Mouse (Mus musculus) cerebellum, adult 9-10 months (tissue): ENCODE measurements around the gene Adgrv1.

ENCODE experiments used
- DNase-seq: peaks from one replicate; pipeline ENCODE4 v3.0.0; 2022

The Adgrv1 gene

DNA sequence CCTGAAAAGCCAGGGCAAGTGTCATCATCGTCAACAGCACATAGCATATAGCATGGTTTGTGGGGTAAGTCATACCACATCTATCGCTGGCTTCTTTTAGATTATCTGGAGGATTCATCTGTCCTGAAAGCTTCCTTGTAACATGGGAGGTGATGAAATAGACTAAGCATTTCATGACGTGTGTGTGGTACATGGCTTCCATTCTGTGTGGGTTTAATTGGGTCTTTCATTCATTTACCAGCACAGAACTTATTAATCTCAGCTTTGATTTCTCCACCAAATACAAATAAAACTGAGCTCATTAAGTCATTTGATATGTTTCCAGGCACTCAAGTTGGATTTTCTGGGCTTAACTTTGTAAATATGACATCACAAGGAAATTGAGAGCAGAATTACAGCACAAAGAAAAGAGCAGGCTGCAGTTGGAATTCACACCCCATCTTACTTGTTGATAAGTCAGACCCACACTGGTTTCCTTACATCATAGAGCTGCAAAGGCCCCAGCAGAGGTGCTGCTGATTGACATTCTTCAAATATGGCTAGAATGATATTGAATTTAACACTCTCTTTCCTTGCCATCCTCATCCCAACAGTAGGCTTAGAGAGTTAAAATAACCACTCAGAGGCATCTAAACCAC lies 396.1 kb downstream of the Adgrv1 start:
- no peak for DNase-seq

DNA sequence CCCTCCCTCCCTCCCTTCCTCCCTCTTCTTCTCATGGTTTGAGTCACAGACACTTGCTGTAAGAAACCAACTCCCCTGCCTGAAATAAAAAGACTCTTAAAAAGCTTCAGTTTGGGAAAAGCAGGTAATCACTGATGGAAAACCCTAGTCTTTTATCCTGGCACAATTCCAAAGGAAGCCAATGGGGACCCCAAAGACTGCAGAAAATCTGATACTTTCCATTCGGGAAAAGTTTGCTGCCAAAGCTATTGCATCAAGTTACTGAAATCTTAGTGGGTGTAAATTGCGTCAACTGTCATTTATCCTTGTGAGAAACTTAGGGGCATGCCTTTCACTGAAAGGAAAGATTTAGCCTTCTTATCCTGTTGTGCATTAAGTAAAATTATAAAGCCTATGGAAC lies 398.9 kb downstream of the Adgrv1 start:
- no peak for DNase-seq

DNA sequence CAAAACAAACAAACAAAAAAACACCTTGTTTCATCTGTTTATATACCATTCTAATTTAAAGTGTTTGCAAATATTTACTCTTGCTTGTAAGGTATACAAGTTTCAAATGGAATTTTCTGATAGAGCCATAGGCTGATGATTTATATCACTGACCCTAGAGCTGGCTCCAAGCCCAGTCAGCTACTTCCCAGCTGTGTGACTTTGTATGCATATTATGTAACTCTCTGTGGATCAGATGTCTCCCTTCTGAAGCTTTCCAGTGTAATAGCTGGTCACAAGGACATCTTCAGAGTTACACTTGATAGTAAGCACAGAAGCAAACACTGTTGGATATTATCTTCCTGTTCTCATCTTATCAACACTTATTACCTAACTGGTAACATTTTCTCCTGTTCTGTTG lies 400.1 kb downstream of the Adgrv1 start:
- no peak for DNase-seq

DNA sequence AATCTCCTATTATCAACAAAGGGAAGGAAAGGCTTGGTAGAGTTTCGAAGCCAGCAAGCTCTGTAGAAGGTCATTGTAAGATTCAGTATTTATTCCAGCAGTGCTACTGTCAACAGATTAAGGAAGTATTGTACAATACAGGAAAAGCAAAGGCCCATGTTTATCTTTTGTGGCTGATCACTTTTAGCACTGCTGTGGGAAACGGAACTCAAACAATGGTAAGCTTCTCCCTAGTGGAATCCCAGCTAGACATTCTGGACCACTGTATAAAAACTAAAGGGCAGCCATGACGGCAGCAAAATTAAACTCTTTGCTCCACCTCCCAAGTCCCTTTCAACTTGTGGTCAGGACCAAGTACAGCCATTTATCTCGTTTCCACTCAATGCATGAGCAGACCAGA lies 402.8 kb downstream of the Adgrv1 start:
- no peak for DNase-seq

DNA sequence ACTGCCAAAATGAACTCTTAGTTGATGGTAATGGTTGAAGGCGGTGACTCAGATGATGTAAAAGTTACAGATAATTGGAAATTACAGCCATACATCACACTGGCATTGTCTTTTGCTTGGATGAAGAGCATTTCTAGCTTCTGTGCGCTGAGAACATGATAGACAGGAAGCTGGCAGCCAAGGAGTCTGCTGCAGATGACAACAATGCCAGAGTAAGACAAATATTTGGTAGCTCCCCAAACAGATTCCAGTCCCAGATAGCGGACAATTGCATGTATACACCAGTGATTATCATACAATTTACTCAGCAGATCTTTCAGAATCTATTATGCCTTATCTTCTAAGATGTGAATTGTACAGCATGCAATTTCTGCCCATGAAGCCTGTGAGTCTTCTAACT lies 409.2 kb downstream of the Adgrv1 start:
- no peak for DNase-seq

DNA sequence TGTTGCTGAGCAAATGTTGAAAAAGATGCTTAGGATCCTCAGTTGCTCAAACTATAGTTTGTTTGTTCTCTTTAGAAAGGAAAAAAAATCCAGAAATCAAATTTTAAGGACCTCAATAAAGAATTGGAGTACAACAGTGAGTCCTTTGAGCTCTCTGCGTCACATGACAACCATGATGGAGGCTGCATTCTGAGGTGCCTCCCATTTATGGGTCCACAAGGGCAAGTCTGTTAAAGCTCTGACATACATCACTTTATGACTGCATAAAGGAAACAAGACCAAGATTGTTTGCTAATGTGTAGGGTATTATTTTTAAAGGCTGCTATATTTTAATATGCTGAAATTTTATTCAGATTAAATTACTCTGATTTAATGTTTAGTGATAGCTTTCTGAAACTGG lies 410.6 kb downstream of the Adgrv1 start:
- no peak for DNase-seq

DNA sequence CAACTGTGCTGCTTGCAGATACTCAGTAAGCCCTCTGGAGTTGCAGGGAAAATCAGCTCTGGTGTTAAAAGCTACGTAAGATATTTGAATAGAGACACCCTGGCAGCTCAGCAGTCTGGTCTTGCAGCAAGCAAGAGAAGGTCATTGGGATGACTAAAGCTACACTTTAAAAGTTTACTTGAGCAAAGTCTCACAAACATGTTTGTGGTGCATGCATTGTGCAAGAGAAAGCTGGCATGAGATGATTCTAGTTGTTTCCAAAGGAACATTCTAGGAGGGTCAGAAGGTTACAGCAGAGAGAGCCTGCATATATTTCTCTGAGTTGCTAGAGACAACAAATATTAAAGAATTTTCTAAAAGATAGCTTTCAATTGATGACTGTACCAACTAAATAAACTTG lies 421.5 kb downstream of the Adgrv1 start:
- no peak for DNase-seq

DNA sequence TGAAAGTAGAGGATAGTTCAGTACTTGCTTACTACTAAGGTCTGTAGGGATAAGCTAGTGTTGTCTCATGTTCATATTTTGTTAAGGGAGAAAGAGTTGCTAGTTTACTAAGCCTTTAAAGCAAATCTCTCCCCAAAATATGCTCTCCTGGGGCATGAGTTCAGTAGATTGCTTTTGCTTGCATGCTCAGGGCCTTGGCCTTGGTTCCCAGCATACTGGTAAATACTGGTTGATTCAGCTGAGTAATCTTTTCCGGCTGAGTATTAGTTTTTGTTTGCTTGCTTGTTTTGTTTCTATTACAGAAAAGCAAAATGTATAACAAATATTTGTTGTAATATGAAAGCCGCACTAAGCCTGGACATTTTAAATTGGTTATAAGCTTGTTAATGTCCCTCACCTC lies 422.4 kb downstream of the Adgrv1 start:
- DNase-seq, result no peak

DNA sequence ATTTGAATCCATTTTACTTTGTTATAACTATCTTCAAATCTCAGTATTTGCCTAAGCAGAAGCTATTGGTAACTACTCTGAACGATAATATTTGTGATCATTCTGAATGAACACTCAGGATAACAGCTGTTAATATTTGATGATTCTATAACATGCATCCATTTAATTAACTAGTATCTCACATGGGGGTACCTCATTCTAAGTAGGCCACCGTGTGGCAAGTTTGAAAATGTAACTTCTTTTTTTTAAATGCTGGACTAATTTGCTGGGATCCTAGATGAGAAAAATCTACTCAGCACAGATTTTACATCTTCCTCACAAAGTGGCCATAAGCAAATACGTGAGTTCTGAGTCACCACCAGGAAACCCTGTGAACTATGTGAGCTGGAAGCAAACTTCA lies 423.1 kb downstream of the Adgrv1 start:
- DNase-seq, result no peak

DNA sequence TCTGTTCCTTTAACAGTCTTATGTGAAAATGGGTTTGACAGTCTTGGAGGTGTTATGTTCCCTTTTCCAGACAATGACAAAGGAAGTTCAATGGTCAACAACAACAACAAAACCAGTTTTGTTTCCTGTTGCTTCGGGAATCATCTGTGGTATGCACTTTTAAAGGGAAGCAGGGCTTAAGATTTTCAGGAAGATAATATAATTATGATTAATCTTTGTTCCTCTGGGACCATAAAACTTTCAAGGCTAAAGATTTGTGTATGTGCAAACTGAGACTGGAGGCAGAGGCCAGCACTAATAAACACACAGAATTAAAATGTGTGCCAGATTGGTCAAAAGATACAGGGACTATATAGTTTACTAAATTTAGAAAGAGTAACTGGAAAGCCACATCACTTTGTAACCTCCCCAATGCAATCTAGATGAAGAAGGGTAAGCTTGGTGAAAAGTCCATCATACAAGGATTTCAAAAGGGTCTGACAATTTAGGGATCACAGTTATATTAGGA lies 424.8 kb downstream of the Adgrv1 start:
- DNase-seq, result no peak

DNA sequence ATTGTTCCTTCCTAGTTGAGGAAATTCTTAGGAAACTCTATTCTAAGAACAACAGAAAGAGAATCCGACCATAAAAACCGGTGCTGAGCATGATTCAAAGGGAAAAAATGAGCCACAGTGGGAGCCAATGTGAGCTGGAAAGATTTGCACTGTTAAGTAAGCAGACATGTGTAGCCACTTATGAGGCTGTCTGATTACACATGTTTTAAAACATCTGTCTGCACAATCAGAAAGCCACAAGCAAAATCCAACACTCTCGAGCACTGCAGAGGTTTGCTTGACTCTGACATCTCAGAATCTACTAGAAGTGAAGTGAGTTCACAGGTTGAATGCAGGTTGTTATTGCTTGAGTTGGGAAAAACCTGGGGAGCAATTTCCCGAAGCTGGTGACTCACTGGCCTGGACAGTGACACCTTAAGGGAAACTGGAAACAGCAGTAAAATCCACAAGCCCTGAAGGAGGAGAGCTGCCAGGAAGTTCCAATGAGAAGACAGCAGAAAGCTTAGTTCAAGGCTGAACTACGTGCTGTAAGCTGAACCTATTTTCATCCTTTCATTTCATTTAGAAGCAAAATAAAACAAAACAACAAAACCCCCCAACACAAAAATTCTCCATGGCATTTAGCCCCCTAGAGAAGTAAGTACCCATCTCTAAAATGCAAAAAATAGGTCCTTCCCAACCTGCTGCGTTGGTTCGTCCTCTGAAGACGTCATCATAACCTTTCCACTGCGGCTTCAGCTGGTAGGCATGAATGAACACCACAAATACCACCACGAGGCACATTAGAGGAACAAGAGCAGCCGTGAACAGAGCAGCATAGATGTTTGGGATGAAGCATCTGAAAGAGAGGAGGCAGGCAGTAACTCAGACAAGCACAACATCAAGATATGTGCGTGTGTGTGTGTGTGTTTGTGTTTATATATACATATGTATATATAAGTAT lies 450.7 kb downstream of the Adgrv1 start:
- DNase-seq, result no peak

DNA sequence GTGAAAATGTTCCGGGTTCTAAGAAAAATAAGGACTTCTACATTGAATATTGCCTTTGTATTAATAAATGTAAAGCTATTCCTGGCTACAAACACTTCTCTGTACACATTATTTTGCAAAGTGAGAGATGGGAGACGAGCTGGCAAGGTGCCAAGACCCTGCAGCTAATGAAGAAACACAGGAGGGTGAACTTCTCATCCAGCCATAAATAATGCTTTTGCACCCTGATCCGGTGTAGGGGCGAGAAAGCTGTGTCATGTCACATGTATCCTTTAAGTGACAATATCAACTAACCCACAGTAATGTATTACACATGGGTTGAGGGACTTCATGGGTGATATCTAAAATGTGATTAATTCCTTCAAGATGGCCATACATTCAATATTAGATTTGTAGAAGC lies 451.5 kb downstream of the Adgrv1 start:
- DNase-seq, result no peak

DNA sequence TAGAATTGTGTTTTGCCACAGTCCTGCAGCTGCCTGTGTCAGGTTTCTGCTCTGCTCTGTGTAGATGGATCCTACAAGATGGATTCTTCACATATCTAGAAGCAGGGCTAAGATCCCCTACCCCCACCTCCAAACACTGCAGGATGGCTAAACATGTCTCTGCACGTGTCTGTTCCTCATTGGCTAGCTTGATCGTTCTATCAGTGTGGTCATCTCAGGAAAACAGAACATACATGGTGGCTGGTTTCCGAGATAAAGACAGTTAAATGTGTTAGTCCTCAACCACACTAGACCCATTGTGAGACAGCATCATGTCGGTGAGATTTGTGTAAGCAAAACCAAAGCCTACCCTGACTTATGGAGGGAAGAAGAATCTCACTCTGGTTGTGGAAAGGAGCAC lies 456.1 kb downstream of the Adgrv1 start:
- DNase-seq, result no peak

DNA sequence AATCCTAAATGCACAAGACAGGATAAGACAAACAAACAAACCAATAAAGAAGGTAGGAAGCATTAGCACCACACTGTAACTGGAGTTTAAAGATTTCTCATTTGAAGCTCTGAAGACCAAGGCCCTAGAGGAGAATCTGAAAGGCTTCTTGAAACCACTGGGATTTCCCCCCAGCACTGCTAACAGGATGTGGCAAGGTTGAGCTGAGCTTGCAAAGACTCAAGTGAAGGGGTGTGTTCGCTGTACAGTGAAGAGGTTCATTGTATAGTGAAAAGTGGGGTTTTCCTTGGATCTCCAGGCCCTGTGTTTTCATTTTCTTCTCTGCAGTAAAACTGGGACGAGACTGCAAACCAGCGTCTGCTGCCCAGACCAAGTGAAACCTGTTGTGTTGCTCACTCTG lies 456.9 kb downstream of the Adgrv1 start:
- DNase-seq, result no peak

DNA sequence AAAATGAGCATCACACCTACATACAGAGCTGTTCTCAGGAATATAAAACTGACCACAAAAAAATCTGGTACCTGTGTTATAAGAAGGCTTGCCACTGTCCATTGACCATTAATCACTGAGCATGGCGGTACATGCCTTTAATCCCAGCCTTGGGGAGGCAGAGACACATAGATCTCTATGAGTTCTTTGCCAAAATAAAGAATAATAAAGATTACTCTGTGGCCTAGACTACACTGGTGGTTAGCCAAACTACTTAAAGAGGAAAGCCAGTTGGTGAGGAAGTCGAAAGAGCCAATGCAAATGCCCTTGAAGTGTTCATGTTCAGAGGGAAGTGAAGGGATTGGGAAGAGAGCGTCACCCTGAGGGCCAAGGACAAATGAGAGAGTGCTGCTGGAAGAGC lies 461.8 kb downstream of the Adgrv1 start:
- no peak for DNase-seq

DNA sequence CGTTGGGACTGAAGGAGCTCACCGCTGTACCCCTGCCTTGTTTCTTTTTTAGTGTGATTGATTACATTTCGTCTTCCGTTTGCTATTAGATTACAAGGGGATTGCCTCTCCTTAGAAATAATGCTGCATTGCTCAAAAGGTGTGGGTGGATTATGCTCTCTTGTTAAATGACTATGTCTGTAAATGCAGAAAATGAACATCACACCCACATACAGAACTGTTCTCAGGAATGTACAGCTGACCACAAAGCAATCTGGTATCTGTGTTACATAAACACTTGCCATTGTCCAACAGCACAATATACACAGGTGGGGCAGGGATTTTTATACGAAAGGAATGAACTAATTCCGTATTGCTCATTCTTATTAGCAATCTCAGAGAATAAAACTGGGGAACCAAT lies 465.5 kb downstream of the Adgrv1 start:
- no peak for DNase-seq

DNA sequence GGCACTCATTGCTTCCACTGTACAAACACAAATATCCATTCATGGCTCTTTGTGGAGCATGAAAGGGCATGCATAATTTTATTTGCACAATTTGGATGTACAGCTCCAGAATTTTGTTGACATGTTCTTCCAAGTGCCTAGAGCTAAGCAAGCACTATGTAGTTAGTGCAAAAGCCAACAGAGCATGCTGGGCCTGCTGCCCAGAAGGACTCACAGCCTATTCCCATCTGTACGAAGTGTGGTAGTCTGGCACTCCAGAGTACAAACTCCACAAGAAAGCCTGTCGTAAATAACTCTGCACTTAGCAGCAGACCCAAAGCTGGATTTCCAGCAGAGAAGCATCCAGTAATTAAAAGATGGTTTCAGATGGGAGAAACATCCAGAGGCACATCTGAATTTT lies 473.1 kb downstream of the Adgrv1 start:
- DNase-seq, result no peak

DNA sequence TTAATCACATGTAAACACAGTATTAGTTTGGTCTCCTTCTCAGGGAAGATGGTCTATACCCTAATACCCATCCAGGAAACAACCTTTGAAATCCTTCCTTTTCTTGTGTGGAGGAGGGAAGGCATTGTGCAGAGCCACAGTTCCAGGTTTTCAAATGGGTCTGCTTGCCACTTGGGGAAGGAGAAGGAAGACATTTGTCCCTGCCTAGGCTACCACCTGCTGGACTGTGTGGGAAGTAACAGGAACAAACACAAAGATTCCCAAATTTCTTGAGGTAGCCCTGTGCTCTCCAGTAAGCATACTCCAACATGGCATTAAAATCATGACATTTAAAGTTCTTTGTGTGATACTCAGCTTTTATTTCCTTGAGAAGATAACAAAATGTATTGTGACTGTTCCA lies 477.6 kb downstream of the Adgrv1 start:
- DNase-seq, result peak; percentile 37

DNA sequence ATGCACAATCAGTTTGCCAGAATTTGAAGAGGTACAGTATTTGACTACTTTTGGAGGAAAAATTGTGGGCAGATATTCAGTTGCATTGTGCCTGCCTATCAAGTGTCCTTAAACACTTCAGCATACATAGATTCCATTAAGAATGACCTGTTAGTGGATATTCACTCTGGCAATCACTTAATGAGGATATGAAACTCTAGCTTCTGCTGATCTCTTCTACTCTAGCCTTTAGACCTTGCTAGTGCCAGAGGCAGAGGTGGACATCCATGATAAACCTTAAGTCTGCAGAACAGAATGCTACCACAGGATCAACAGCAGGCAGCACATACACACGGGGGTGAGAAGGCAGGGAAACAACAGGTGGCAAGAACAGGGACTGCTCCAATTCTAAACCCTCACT lies 488.5 kb downstream of the Adgrv1 start:
- DNase-seq, result no peak

DNA sequence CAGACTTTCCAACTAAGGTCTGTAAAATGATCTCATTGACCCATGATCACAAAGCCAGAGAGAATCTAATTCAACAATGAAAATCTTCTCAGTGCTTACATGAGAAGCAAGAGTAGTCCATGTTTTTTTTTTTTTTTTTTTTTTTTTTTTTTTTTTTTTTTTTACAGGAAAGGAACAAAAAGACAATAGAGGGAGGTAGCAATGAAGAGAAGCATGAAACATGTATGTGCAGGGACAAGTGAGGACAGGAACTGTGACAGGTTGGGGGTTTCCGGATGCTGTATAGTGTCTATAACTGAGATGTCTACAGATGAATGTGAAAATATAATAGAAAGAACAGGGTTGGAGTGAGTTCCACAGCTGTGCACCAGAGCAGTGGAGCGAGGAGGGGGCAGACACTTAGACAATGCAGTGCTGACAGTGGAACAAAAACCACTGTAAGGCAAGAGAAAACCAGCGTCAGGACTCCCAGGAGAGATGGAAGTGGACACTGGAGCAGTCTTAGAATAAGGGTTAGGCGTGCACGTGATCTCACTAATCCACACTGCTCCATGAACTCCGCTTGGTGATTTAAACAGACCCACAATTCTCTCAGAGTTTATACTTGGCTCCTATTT lies 490.6 kb downstream of the Adgrv1 start:
- DNase-seq, result no peak

DNA sequence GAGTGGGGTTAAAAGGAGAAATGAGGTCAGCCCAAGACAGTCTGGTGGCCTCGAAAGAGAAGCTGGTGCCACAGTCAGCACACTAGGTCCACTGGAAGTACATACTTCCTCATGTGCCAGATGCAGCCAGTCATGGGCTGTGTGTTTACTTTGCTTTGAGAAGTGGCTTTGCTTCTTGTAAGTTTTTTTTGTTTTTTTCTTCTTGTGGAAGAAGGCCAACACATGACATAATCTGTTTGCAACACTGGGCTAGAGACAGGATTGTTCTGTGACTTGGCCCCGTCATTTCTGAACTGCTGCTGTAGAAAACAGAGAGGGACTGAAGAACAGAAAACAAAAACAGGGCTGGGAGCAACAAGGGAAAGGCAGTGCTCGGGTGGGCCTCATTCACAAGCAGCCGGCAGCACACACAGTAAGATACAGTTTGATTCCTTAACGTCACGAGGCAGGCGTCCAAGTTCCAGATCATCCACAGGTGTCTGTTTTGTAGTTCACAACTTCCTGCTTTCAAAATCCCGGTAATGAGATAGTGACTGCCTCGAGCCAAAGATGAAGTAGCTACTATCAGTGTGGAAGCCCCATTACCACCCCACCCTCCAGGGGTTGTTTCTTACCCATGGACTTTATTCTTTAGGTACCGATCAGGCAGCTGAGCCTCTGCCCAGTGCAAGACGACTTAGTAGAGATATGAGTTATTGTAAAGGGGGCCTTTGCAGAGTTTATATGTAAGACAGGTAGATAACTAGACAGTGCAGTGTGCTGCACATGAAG lies 496.1 kb downstream of the Adgrv1 start:
- peak; percentile 18 for DNase-seq

DNA sequence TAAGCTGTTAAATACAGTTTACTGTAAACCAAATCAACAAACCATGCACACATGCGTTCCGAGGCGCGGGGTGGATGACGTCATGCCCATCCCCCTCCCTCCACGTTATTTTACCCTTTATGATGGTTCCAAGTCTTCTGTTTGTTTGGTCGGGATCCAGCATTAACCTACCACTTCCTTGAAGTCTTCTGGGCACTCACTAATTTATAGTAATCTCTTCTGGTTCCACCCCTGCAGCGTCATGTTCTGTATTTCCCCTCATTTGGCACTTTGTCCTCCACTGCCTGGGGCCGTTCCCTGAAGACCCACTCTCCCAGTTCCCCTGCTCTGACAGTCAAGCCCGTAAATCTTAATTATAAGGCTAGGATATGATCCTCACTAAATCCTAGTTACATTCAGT lies 497.0 kb downstream of the Adgrv1 start:
- DNase-seq, result no peak

DNA sequence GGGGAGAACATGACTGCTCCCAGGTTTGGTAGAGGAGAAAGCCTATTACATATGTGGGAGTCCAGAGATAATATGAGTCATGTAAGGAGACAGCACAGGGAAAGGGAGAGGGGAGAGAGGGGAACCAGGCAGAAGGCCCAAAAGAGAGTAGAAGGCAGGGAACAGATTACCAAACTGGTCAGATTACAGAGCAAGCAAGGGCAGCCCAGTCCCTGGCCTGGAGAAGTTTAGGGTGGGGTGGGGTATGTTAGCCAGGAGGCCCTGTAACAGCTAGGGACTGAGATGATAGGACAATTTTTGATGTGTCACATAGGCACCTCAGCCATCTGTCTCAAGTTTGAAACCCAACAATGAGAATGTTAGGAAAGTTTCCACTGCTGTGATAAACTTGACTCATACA lies 498.5 kb downstream of the Adgrv1 start:
- DNase-seq, result no peak
